Mouse (Mus musculus): ENCODE measurements at regions not wholly inside any gene's neighbourhood (a gene's known extent, or its start where the extent isn't known, plus 50 kb on each side); places are given as distances from the start of the nearest gene placed in this dataset.

DNA sequence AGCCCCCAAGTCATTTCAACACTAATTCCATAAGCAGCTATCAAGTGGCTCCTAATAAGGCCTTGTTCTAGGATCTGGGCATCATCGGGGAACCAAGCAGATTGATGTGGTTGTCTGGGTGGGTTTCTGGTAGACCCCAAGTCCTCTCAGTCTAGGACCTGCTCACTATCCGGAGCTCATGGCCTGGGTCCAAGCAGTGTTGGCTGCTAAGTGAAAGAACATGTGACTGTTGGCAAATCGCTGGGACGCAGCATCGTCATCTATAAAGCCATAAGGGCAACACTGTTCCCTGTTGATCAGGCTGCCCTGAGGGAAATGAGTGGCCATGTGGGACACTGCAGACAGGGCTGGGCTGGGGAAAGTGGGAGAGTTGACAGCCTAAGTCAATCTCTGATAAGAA, 50.2 kb upstream of the Lrfn2 start:
- H3K4me1 ChIP-seq (replicated peaks; ENCODE audit: control insufficient read depth in 2 of 2, insufficient read depth in 2 of 2, low read length in 1 of 2) = no peaks in the 10 kb centered on the region
- no peak for TF ChIP-seq EP300 (IDR thresholded peaks at IDR 0.05; ENCODE audit: low read depth)
- no peak for TF ChIP-seq CTCF (IDR thresholded peaks at IDR 0.05; ENCODE audit: low read depth)
- H3K27ac ChIP-seq = no peak overlapping the region
- no peak overlapping the region for H3K4me2 ChIP-seq (ENCODE audit: low read depth)
- ATAC-seq (ENCODE audit: insufficient read depth) (no peak), DNase-seq (ENCODE audit: low read depth in 3 of 3, low spot score in 3 of 3) (no peak)
- H3K9me3 ChIP-seq (ENCODE audit: control insufficient read depth, low read length) = no peaks in the 10 kb centered on the region
- no peaks in the 10 kb centered on the region for H3K36me3 ChIP-seq (replicated peaks; ENCODE audit: control insufficient read depth, insufficient read depth, low read depth)
- no peak overlapping the region for H3K9ac ChIP-seq (replicated peaks)
- H3K4me3 ChIP-seq (ENCODE audit: insufficient read depth in 1 of 2, low read depth in 2 of 2, low read length in 2 of 2) = no peak overlapping the region
- WGBS (ENCODE audit: insufficient replicate concordance) = 64% methylated on average over 5 of the region's 5 CpGs
- H3K27me3 ChIP-seq (ENCODE audit: control insufficient read depth, insufficient read depth, low read length) = no peaks in the 10 kb centered on the region

Measured in liver, embryonic 14.5 days (tissue).